Mouse (Mus musculus) MEL (cell line): Measurements from ENCODE around the gene Pou6f1. TPM values are rescaled to one million over a fixed set of nuclear protein-coding genes. Genes with fewer than 3 reads are reported as not detected.
A peak's percentile ranks its signal among the peaks of the same experiment; 100 is the strongest.

Experiments
- DNase-seq: peaks from one replicate; pipeline ENCODE4 v3.0.0; 2011; ENCODE audit warnings: low read depth, low spot score
- H3K27ac ChIP-seq: 2 replicates; pipeline ENCODE4 v1.5.1; 2012; ENCODE audit warnings: low read depth, mild to moderate bottlenecking, control low read depth, low read length, moderate library complexity; ENCODE audit not compliant: control insufficient read depth
- H3K27me3 ChIP-seq, 2 experiments: fragments of 150-350 bp in 1 of 2; sonication (generic) in 1 of 2; 2 replicates each; pipeline ENCODE4 v1.6.1; 2012; ENCODE audit warnings: low read length in 2 of 2, mild to moderate bottlenecking in 2 of 2, improper control_type of control experiment in 1 of 2, moderate library complexity in 1 of 2; ENCODE audit not compliant: insufficient read depth in 2 of 2, control insufficient read depth in 1 of 2
- H3K36me3 ChIP-seq, 2 experiments: 2 replicates each; pipeline ENCODE4 v1.6.1; 2012 to 2014; ENCODE audit warnings: low read length in 2 of 2, improper control_type of control experiment in 1 of 2, inconsistent platforms in 1 of 2, mild to moderate bottlenecking in 1 of 2; ENCODE audit not compliant: insufficient read depth in 2 of 2, control insufficient read depth in 1 of 2
- H3K4me1 ChIP-seq, 2 experiments: fragments of 150-350 bp in 1 of 2; sonication (generic) in 1 of 2; 2 replicates each; pipeline ENCODE4 v1.6.1; 2012; ENCODE audit warnings: low read length in 2 of 2, improper control_type of control experiment in 1 of 2, mild to moderate bottlenecking in 1 of 2; ENCODE audit not compliant: insufficient read depth in 2 of 2, control insufficient read depth in 1 of 2
- H3K4me3 ChIP-seq, 2 experiments: fragments of 150-350 bp in 1 of 2; sonication (generic) in 1 of 2; 2 replicates each; pipeline ENCODE4 v1.5.1; 2012; ENCODE audit warnings: low read depth in 2 of 2, low read length in 2 of 2, mild to moderate bottlenecking in 2 of 2, moderate library complexity in 2 of 2, control low read depth in 1 of 2, improper control_type of control experiment in 1 of 2; ENCODE audit not compliant: control insufficient read depth in 1 of 2, insufficient read depth in 1 of 2
- H3K79me2 ChIP-seq: 2 replicates; pipeline ENCODE4 v1.6.1; 2012; ENCODE audit warnings: mild to moderate bottlenecking, low read length, moderate library complexity; ENCODE audit not compliant: control insufficient read depth, poor library complexity, insufficient read depth
- H3K9ac ChIP-seq: 2 replicates; pipeline ENCODE4 v1.6.1; 2012; ENCODE audit warnings: low read depth, mild to moderate bottlenecking, control low read depth, low read length, moderate library complexity; ENCODE audit not compliant: control insufficient read depth, poor library complexity, severe bottlenecking
- H3K9me3 ChIP-seq: fragments of 150-350 bp; sonication (generic); replicated peaks from 2 replicates; pipeline ENCODE4 v1.6.1; 2012; ENCODE audit warnings: mild to moderate bottlenecking, low read length, improper control_type of control experiment, moderate library complexity; ENCODE audit not compliant: insufficient read depth
- CHD1 ChIP-seq: IDR thresholded peaks from 2 replicates; pipeline ENCODE4 v1.6.1; 2012; ENCODE audit warnings: low read depth, mild to moderate bottlenecking, inconsistent platforms, low read length, improper control_type of control experiment
- CTCF ChIP-seq, 3 experiments: IDR thresholded peaks in 2 of 3; conservative IDR thresholded peaks in 1 of 3; 2 replicates each; pipeline ENCODE4 v1.5.1; 2011 to 2012; ENCODE audit warnings: low read length in 3 of 3, low read depth in 2 of 3, mild to moderate bottlenecking in 2 of 3, improper control_type of control experiment in 1 of 3, inconsistent platforms in 1 of 3, mixed read lengths in 1 of 3, moderate library complexity in 1 of 3; ENCODE audit not compliant: control insufficient read depth in 1 of 3, insufficient read depth in 1 of 3, poor library complexity in 1 of 3, severe bottlenecking in 1 of 3
- ELF1 ChIP-seq: IDR thresholded peaks from 2 replicates; pipeline ENCODE4 v1.6.1; 2014; ENCODE audit warnings: low read depth, mild to moderate bottlenecking, inconsistent platforms, low read length, improper control_type of control experiment, moderate library complexity
- ETS1 ChIP-seq: IDR thresholded peaks from 2 replicates; pipeline ENCODE4 v1.6.1; 2012; ENCODE audit warnings: low read depth, mild to moderate bottlenecking, inconsistent platforms, low read length, improper control_type of control experiment, moderate library complexity
- GABPA ChIP-seq: IDR thresholded peaks from 2 replicates; pipeline ENCODE4 v1.6.1; 2012; ENCODE audit warnings: low read depth, mild to moderate bottlenecking, inconsistent platforms, low read length, improper control_type of control experiment, moderate library complexity
- HCFC1 ChIP-seq: IDR thresholded peaks from 2 replicates; pipeline ENCODE4 v1.6.1; 2012; ENCODE audit warnings: low read depth, mild to moderate bottlenecking, inconsistent platforms, low read length, improper control_type of control experiment, moderate library complexity
- JUND ChIP-seq: IDR thresholded peaks from 2 replicates; pipeline ENCODE4 v1.6.1; 2011; ENCODE audit warnings: low read depth, mild to moderate bottlenecking, improper control_type of control experiment, low read length
- KAT2A ChIP-seq: conservative IDR thresholded peaks from 2 replicates; pipeline ENCODE4 v1.6.1; 2012; ENCODE audit warnings: low read depth, low read length, improper control_type of control experiment, inconsistent platforms
- MAFK ChIP-seq: IDR thresholded peaks from 2 replicates; pipeline ENCODE4 v1.6.1; 2011; ENCODE audit warnings: low read depth, mild to moderate bottlenecking, low read length, improper control_type of control experiment, borderline replicate concordance
- MYB ChIP-seq: IDR thresholded peaks from 2 replicates; pipeline ENCODE4 v1.6.1; 2011; ENCODE audit warnings: mild to moderate bottlenecking, low read depth, low read length, improper control_type of control experiment
- POLR2AphosphoS2 ChIP-seq: IDR thresholded peaks from 2 replicates; pipeline ENCODE4 v1.6.1; 2011; ENCODE audit warnings: low read length, improper control_type of control experiment
- POLR2AphosphoS5 ChIP-seq: IDR thresholded peaks from 2 replicates; pipeline ENCODE4 v1.6.1; 2012; ENCODE audit warnings: low read depth, borderline replicate concordance, mild to moderate bottlenecking, inconsistent platforms, low read length, moderate library complexity, mixed read lengths
- RAD21 ChIP-seq: IDR thresholded peaks from 2 replicates; pipeline ENCODE4 v1.6.1; 2011; ENCODE audit warnings: mild to moderate bottlenecking, low read depth, low read length, improper control_type of control experiment
- SIN3A ChIP-seq: IDR thresholded peaks from 2 replicates; pipeline ENCODE4 v1.6.1; 2012; ENCODE audit warnings: low read length, improper control_type of control experiment, inconsistent platforms
- SMC3 ChIP-seq: IDR thresholded peaks from 2 replicates; pipeline ENCODE4 v1.6.1; 2011; ENCODE audit warnings: low read depth, low read length, improper control_type of control experiment
- TAL1 ChIP-seq: IDR thresholded peaks from 2 replicates; pipeline ENCODE4 v1.6.1; 2012; ENCODE audit warnings: mild to moderate bottlenecking, inconsistent platforms, low read length, moderate library complexity, mixed read lengths
- TBP ChIP-seq: IDR thresholded peaks from 2 replicates; pipeline ENCODE4 v1.8.0; 2011; ENCODE audit warnings: low read depth, low read length, improper control_type of control experiment
- TCF12 ChIP-seq: IDR thresholded peaks from 2 replicates; pipeline ENCODE4 v1.6.1; 2014; ENCODE audit warnings: low read depth, mild to moderate bottlenecking, inconsistent platforms, low read length, improper control_type of control experiment, moderate library complexity
- UBTF ChIP-seq: IDR thresholded peaks from 2 replicates; pipeline ENCODE4 v1.6.1; 2012; ENCODE audit warnings: low read depth, mild to moderate bottlenecking, inconsistent platforms, low read length, improper control_type of control experiment, moderate library complexity, borderline replicate concordance; ENCODE audit not compliant: insufficient read depth
- USF2 ChIP-seq, 2 experiments: IDR thresholded peaks; 2 replicates each; pipeline ENCODE4 v1.6.1; 2011 to 2012; ENCODE audit warnings: improper control_type of control experiment in 2 of 2, low read length in 2 of 2, borderline replicate concordance in 1 of 2, inconsistent platforms in 1 of 2, low read depth in 1 of 2, mild to moderate bottlenecking in 1 of 2; ENCODE audit not compliant: insufficient read depth in 1 of 2
- ZC3H11A ChIP-seq: IDR thresholded peaks from 2 replicates; pipeline ENCODE4 v1.6.1; 2012; ENCODE audit warnings: low read depth, mild to moderate bottlenecking, inconsistent platforms, low read length, improper control_type of control experiment
- ZMIZ1 ChIP-seq: IDR thresholded peaks from 2 replicates; pipeline ENCODE4 v1.6.1; 2012; ENCODE audit warnings: low read depth, mild to moderate bottlenecking, inconsistent platforms, low read length, improper control_type of control experiment, moderate library complexity
- ZNF384 ChIP-seq: IDR thresholded peaks from 2 replicates; pipeline ENCODE4 v1.6.1; 2012; ENCODE audit warnings: low read depth, mild to moderate bottlenecking, inconsistent platforms, low read length, improper control_type of control experiment
- polyA plus RNA-seq, 2 experiments: library from polyadenylated mRNA; stranded (reverse) in 1 of 2; unstranded in 1 of 2; fragments of >175 nt in 1 of 2; fragments of >200 nt in 1 of 2; gene quantifications; 2 replicates each; pipeline versions ENCODE4 v1.2.1 to v1.2.4; 2012; ENCODE audit warnings: low replicate concordance in 2 of 2, low read depth in 1 of 2; ENCODE audit not compliant: insufficient read length in 2 of 2, insufficient read depth in 1 of 2, missing spikeins in 1 of 2
- total RNA-seq: library from RNA; depleted of rRNA; stranded (reverse); fragments of 300-350 nt; gene quantifications from 2 replicates; pipeline ENCODE4 v1.2.3, GENCODE M21; 2012

Gene Pou6f1
- total and polyA plus RNA-seq, 3 experiments, result 0.46 to 2.5 TPM; not detected in 1

DNA sequence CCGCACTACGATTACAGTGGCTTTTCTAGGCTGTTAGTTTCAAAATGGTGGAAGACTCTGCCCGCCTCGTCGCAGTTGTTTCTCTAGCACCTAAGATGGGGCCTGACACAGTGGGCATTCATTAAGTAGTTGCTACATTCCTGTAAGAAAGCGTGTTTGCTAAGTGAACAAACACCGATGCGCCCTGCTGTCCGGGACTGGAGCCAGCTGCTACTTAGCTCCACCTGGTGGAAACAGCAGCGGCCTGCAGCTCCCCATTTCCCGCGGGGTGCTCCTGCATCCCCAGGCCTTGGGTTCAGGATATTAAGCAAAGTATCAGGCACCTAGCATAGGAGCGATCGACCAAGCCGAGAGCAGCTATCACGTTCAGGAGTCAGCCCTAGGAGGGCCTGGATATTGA, 13.8 kb upstream of the Pou6f1 start (continued):
- TF ChIP-seq RAD21, result peak; percentile 72
- TF ChIP-seq GABPA, result no peak
- TF ChIP-seq, all 39 proteins: peak for 12

DNA sequence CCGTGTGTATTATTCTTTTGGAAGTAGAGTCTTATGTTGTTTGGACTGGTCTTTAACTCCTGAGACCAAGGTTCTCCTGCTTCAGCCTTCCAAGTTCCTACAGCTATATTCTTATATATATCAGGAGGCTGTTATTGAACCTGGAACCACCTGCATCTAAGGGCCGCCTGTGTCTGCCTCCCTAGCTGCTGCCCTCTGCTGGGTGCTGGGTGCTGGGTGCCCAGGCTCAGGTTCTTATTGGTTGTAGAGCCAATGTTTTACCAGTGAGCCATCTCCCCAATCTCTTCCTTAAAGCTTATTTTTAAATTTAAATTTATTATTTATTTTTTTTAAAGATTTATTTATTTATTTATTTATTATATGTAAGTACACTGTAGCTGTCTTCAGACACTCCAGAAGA, 12.6 kb upstream of the Pou6f1 start:
- Histone ChIP-seq H3K79me2 (peaks cover 12% of the 10 kb centered on the region), H3K36me3 (peaks cover 3 to 8% of the 10 kb centered on the region in 2 experiments), H3K4me1 (peaks cover 0 to 18% of the 10 kb centered on the region in 2 experiments; a peak in 2 of 4 replicates), H3K27me3 (no peaks in the 10 kb centered on the region), H3K9me3 (no peaks in the 10 kb centered on the region), H3K27ac (no peak overlapping the region), H3K4me3 (no peak overlapping the region), H3K9ac (no peak overlapping the region)
- peak; percentile 69 for DNase-seq
- TF ChIP-seq ETS1 (no peak), RAD21 (peak; percentile 49), CHD1 (no peak), ZC3H11A (peak; percentile 66), USF2 (IDR thresholded peaks at IDR 0.05; ENCODE audit: borderline replicate concordance in 1 of 2, insufficient read depth in 1 of 2, low read depth in 1 of 2, low read length in 2 of 2) (no peak), SMC3 (peak; percentile 88), UBTF (no peak), CTCF (IDR thresholded peaks at IDR 0.05 in 2 of 3, conservative IDR thresholded peaks at IDR 0.05 in 1 of 3; ENCODE audit: control insufficient read depth in 1 of 3, insufficient read depth in 1 of 3, low read depth in 2 of 3, low read length in 3 of 3, poor library complexity in 1 of 3, severe bottlenecking in 1 of 3) (peak; percentile 33 to 92 (median 88); a peak in 5 of 6 replicates), ZMIZ1 (no peak)

DNA sequence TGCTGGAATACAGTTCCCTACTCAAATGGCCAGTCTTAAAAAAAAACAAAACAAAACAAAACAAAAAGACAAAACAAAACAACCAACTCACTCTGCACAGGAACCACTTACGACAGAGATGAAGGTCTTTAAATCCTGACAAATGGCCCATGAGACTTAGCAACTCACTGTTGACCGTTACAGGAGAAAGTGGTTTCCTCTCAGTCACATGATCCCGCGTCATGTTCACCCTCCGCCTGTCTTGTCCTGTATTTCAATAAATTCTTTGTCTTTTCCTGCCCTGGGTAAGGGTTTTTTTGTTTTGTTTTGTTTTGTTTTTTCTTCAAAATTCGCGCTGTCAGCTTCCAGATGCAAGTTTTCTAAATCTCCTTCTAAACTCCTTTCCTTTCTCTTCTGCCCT, 12.2 kb upstream of the Pou6f1 start:
- Histone ChIP-seq H3K4me1 (peaks cover 0 to 18% of the 10 kb centered on the region in 2 experiments; a peak in 2 of 4 replicates), H3K36me3 (peaks cover under 1 to 7% of the 10 kb centered on the region in 2 experiments; a peak in 3 of 4 replicates), H3K4me3 (no peak overlapping the region), H3K9me3 (no peaks in the 10 kb centered on the region), H3K27ac (no peak overlapping the region), H3K9ac (no peak overlapping the region), H3K79me2 (peaks cover 12% of the 10 kb centered on the region), H3K27me3 (no peaks in the 10 kb centered on the region)
- DNase-seq, result no peak
- TF ChIP-seq SMC3 (no peak), SIN3A (no peak), UBTF (no peak), HCFC1 (no peak), MAFK (no peak), MYB (no peak), ZC3H11A (no peak), ELF1 (no peak), POLR2AphosphoS5 (no peak), KAT2A (no peak), TAL1 (no peak), TBP (no peak), TCF12 (no peak), ZNF384 (no peak), POLR2AphosphoS2 (no peak), JUND (no peak)
